Mouse (Mus musculus): ENCODE measurements around the gene Asb2.

Gene Asb2

GRCm38 (mm10) chr12:103361539-103362307, 5.9 kb upstream of the Asb2 start:
- DNase-seq (ENCODE audit: low read depth, low spot score): no peak

DNA sequence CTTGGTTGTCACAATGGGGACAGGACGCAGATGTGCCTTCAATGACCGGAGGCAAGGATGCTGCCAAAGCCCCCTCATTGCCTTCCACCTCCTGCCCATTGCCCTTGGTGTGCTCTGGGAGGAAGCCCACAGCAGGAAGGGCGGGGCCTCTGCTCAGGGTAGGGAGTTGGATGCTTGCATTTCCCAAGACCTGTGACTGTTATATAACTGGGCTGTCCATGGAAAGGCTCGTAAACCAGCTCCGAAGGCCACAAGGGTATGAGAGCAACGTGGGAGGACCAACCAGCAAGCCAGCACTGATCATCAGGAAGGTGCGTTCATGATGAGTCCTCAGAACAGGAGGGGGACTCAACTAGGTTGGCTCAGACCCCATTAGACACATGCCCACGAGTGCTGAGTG, 5.0 kb upstream of the Asb2 start:
- no peak for DNase-seq (ENCODE audit: low read depth, low spot score)

- no peak for DNase-seq (ENCODE audit: low read depth, low spot score)
Observed at GRCm38 (mm10) chr12:103358951-103359801, 3.4 kb upstream of the Asb2 start.

- no peak for DNase-seq (ENCODE audit: low read depth, low spot score)
Observed at GRCm38 (mm10) chr12:103358216-103358615, 2.4 kb upstream of the Asb2 start.

GRCm38 (mm10) chr12:103356415-103356748, 581 bp upstream of the Asb2 start:
- DNase-seq (ENCODE audit: low read depth, low spot score): no peak

GRCm38 (mm10) chr12:103353538-103353937, 2.3 kb downstream of the Asb2 start:
- no peak for DNase-seq (ENCODE audit: low read depth, low spot score)

DNA sequence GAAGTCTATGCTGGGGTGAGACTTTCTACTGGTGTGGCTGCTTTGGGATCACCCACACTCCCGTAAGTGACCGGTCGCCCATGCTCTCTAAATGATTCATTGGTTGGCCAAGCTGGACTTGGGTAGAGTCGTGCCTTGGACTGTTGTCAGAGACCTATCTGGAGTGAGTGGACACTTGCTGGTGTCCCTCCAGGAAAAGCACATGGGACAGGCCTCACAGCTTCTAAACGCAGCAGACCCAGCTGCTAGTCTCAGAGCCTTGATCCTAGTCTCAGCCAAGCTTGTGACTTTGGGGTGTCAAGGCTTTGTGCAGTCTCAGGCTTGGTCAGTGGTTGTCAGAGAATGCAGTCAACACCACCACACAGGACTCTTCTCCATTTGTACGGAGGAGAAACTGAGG, 3.1 kb downstream of the Asb2 start:
- DNase-seq (ENCODE audit: low read depth, low spot score): no peak

GRCm38 (mm10) chr12:103348506-103348905, 7.3 kb downstream of the Asb2 start:
- DNase-seq (ENCODE audit: low read depth, low spot score): peak; percentile 84

GRCm38 (mm10) chr12:103347406-103347805, 8.4 kb downstream of the Asb2 start:
- no peak for DNase-seq (ENCODE audit: low read depth, low spot score)

- DNase-seq (ENCODE audit: low read depth, low spot score): peak; percentile 57
Observed at GRCm38 (mm10) chr12:103346945-103347344, 8.9 kb downstream of the Asb2 start.

- DNase-seq (ENCODE audit: low read depth, low spot score): no peak
Observed at GRCm38 (mm10) chr12:103344934-103345333, 10.9 kb downstream of the Asb2 start.

- DNase-seq (ENCODE audit: low read depth, low spot score): peak; percentile 72
Observed at GRCm38 (mm10) chr12:103343456-103343855, 12.3 kb downstream of the Asb2 start.

DNA sequence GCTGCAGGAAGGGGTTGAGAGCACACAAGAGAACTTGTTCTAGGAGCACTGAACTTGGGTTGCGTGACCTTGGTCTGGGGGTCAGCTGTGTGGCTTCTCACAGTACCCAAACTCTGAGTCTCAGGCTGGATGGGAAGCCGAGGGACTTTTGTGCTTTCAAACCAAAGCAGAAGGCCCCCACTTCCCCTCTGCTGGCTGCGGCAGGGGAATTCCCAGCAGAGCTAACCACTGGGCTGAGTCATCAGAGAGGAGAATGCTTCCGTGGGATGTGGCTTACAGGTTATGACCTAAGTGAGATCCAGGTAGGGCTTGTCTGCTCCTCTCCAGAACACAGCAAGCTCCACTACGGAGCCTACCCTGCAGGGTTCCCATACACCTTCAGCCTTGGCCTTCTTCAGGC, 14.6 kb downstream of the Asb2 start:
- DNase-seq (ENCODE audit: low read depth, low spot score): peak; percentile 93

DNA sequence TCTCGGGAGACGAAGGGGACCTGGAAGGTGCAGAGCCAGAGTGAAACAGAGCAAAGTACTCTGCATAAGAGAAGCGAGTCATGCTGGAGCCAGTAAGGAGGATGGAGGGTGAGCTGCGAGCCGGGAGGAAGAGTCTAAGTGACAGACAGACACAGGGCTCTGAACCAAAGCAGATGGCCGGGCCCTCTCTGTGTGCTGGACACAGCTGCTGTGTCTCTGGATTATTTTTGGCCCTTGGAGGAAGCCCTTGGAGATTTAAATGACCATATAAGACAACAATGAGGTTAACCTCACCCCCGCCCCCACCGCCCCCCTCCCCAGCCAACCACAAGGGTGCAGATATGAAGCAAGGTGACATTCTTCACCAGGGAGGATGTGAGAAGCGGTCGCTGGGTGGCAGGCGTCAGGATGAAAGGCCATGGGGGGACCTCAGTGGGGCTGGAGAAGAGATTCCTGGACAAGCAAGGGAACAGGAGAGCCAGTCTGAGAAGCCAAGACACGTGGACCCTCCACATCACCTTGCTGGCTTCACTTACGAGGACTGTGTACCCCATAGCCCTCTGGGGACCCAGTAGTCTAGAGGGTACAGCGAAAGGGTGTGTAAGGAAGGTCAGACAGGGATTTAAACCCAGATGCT, 17.5 kb downstream of the Asb2 start:
- no peak for DNase-seq (ENCODE audit: low read depth, low spot score)

DNA sequence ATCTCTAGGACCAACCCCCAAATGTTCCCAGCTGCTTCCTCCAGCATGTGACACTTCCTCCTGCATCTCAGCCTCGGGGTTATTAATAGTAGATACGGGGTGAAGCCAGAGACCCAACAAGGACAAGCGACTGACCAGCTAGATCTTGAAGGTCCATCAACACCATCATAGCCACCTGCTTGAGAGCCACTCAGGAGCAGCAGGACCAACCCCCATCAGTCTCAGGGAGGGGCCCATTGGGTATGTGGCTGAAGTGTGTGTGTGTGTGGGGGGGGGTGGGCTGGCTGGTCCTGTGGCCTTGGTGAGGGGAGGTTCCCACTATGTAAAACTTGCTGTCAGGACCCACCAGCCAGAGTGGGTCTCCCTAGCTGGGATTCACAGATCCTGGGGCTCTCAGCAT, 19.0 kb downstream of the Asb2 start:
- DNase-seq (ENCODE audit: low read depth, low spot score): no peak

- DNase-seq (ENCODE audit: low read depth, low spot score): peak; percentile 78
Observed at GRCm38 (mm10) chr12:103333426-103333825, 22.4 kb downstream of the Asb2 start.

GRCm38 (mm10) chr12:103332879-103333278, 22.9 kb downstream of the Asb2 start:
- peak; percentile 63 for DNase-seq (ENCODE audit: low read depth, low spot score)

GRCm38 (mm10) chr12:103331491-103331890, 24.3 kb downstream of the Asb2 start:
- DNase-seq (ENCODE audit: low read depth, low spot score): peak; percentile 94

DNA sequence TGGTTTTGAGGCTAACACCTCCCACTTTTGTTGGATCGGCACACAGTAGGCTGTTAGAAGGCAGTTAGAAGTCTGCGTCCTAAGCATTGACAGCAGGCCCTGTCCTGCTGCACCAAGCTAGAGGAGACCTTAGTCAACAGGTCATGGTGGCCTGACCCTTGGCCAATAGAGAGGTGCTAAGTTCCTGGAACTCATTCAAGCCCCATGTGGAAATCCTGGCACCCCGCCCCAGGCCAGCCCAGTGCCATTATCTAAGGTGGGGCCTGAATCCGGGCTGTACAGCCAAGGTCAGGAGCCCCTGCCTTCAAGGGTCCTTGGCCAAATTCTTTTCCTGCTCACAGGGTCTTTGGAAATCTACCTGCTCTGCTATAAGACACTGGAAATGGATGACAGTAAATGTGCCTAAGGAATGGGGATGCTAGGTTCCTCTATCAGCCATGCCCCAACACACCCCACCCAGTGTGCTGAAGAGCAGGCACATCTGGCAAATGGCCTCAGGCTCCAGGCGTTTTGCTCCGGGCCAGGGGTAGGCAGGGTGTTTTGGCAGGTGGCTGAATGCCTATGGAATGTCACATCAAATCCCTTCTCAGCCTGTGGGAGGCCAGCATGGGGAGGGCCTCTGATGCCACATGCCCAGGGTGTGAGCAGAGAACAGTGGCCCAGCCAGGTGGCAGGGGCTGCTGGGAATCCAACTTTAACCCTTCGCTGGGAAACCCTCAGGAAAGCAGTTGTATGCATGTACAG, 27.2 kb downstream of the Asb2 start:
- no peak for DNase-seq (ENCODE audit: low read depth, low spot score)

DNA sequence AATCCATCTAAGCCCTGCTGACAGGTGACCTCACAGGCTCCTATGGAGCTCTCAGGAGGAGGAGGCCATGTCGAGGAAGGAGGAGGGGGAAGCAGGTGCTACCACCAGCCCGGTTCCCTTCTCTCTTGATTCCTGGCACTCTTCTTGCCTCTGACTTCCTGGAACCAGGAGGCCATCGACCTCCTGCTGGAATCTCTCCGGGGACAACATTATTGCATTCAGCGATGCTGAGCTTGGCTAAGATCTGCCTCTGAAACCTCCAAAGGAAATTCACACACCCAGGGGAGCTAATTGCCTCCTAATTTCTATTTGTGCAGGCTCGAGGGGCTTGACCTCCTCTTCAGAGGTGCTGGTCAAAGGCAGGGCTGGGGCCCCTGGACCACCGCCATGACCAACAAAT, 28.7 kb downstream of the Asb2 start:
- DNase-seq (ENCODE audit: low read depth, low spot score): no peak

DNA sequence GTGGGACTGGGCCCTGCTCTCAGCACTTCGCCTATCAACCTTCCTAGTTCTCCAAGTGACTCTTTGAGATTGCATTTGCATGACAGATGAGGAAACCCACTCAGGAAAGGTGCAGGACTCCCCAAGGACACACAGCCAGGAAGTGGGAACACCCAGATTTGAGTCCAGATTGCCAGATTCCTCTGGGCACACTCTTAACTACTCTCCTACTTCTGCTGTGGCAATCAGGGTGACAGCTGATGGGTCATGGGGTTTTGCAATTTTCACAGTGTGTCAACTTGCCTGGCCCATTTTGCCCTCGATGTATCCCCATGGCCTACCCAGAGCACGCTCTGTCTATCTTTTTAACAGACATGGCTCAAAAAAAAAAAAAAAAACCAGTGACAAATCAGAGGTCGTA, 29.2 kb downstream of the Asb2 start:
- no peak for DNase-seq (ENCODE audit: low read depth, low spot score)

Measured in CD4-positive helper T cell, adult 2 months (primary cell).